Mouse (Mus musculus) brain, adult 2 months (tissue): Measurements from ENCODE around the gene Junb.

ENCODE experiments used
- DNase-seq: peaks from one replicate; pipeline ENCODE4 v3.0.0; 2011; ENCODE audit warnings: low read depth, low spot score

Gene Junb

GRCm38 (mm10) chr8:84937620-84938485 is 40.7 kb downstream of the Junb start:
- no peak for DNase-seq

- peak; percentile 94 for DNase-seq
Observed at GRCm38 (mm10) chr8:84936962-84937546, 41.5 kb downstream of the Junb start, which contains the start of gene Mast1. Mast1 (minus strand) TSS chr8:84937359.

GRCm38 (mm10) chr8:84936041-84936961 is 42.2 kb downstream of the Junb start:
- peak; percentile 52 for DNase-seq

GRCm38 (mm10) chr8:84935489-84935888 is 43.0 kb downstream of the Junb start:
- DNase-seq: peak; percentile 49

- peak; percentile 95 for DNase-seq
Observed at GRCm38 (mm10) chr8:84934860-84935259, 43.7 kb downstream of the Junb start.

GRCm38 (mm10) chr8:84933767-84934559 is 44.6 kb downstream of the Junb start:
- peak; percentile 77 for DNase-seq

- no peak for DNase-seq
Observed at GRCm38 (mm10) chr8:84930582-84930981, 47.9 kb downstream of the Junb start.

GRCm38 (mm10) chr8:84928456-84929306 is 49.8 kb downstream of the Junb start:
- peak; percentile 88 for DNase-seq

- no peak for DNase-seq
Observed at GRCm38 (mm10) chr8:84927513-84927912, 51.0 kb downstream of the Junb start.

GRCm38 (mm10) chr8:84925557-84925956 is 53.0 kb downstream of the Junb start:
- no peak for DNase-seq
